Mouse (Mus musculus) liver, embryonic 13.5 days (tissue): ENCODE measurements around the gene Schip1. TPM values are rescaled to one million over a fixed set of nuclear protein-coding genes. Genes with fewer than 3 reads are reported as not detected.
A peak's percentile ranks its signal among the peaks of the same experiment; 100 is the strongest.

ENCODE experiments used
- ATAC-seq: fragments of 200-750 bp; cut with Nextera tagmentation; 2 replicates; pipeline ENCODE4 v1.8.0; 2017; ENCODE audit warnings: low read depth, mild to moderate bottlenecking, moderate number of reproducible peaks, moderate library complexity
- DNase-seq: peaks from one replicate; pipeline ENCODE4 v3.0.0; 2022
- H3K27ac ChIP-seq: fragments of 300-500 bp; sonication (generic); 2 replicates; pipeline ENCODE4 v1.5.1; 2015; ENCODE audit warnings: moderate library complexity, mild to moderate bottlenecking, inconsistent platforms
- H3K27me3 ChIP-seq: fragments of 300-500 bp; sonication (generic); 2 replicates; pipeline ENCODE4 v1.6.1; 2015; ENCODE audit warnings: mild to moderate bottlenecking, inconsistent platforms
- H3K36me3 ChIP-seq: fragments of 300-500 bp; sonication (generic); 2 replicates; pipeline ENCODE4 v1.6.1; 2015; ENCODE audit warnings: mild to moderate bottlenecking, inconsistent platforms
- H3K4me1 ChIP-seq: fragments of 300-500 bp; sonication (generic); replicated peaks from 2 replicates; pipeline ENCODE4 v1.6.1; 2015; ENCODE audit warnings: inconsistent platforms
- H3K4me2 ChIP-seq: fragments of 300-500 bp; sonication (generic); 2 replicates; pipeline ENCODE4 v1.6.1; 2015; ENCODE audit warnings: inconsistent platforms, mild to moderate bottlenecking, moderate library complexity
- H3K4me3 ChIP-seq: fragments of 300-500 bp; sonication (generic); replicated peaks from 2 replicates; pipeline ENCODE4 v1.5.1; 2015; ENCODE audit warnings: mild to moderate bottlenecking, inconsistent platforms
- H3K9ac ChIP-seq: fragments of 300-500 bp; sonication (generic); 2 replicates; pipeline ENCODE4 v1.6.1; 2015; ENCODE audit warnings: mild to moderate bottlenecking, inconsistent platforms
- H3K9me3 ChIP-seq: fragments of 300-500 bp; sonication (generic); replicated peaks from 2 replicates; pipeline ENCODE4 v1.6.1; 2016; ENCODE audit warnings: inconsistent platforms
- WGBS: fragments of 180-500 bp; shearing (Covaris S2); methylation state at CpG from one replicate; pipeline ENCODE4 v1.1.7; 2015; ENCODE audit not compliant: insufficient replicate concordance; 5-methylcytosine and 5-hydroxymethylcytosine counted together
- polyA plus RNA-seq: library from polyadenylated mRNA; unstranded; fragments of >200 nt; fragmentation: Nextera tagmentation; extraction: Ambion mirVana; gene quantifications from 2 replicates; pipeline ENCODE4 v1.2.1, GENCODE M21; 2015

Schip1 gene
- polyA plus RNA-seq, 1 experiment from 2014 or later, result 2.9 TPM

DNA sequence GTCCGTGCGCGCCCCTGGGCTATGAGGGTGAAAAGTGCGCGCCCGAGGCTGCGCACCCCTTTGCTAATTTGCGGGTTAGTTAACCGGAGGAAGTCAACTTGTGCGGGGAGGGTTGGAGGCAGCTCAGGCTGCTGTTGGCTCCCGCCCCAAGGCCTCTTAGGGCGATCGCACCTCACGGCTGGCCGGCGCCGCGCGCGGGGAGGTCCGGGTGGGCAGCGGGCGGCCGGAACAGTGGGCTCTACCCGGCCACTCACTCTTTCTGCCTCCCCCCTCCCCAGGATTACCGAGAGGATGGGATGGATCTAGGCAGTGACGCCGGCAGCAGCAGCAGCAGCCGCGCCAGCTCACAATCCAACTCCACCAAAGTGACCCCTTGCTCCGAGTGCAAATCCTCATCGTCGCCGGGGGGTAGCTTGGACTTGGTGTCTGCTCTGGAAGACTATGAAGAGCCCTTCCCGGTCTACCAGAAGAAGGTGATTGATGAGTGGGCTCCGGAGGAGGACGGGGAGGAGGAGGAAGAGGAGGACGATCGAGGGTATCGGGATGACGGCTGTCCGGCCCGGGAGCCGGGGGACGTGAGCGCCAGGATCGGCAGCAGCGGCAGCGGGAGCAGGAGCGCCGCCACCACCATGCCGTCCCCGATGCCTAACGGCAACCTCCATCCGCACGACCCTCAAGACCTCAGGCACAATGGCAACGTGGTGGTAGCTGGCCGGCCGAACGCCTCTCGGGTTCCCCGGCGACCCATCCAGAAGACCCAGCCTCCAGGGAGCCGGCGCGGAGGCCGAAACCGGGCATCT is 429.9 kb downstream of the Schip1 start:
- Histone ChIP-seq H3K9ac (peak overlapping the region; percentile 64), H3K9me3 (no peaks in the 10 kb centered on the region), H3K27me3 (peaks cover 57% of the 10 kb centered on the region), H3K27ac (no peak overlapping the region), H3K36me3 (no peaks in the 10 kb centered on the region), H3K4me1 (peaks cover 45% of the 10 kb centered on the region), H3K4me3 (peak overlapping the region; percentile 69), H3K4me2 (peak overlapping the region; percentile 94)
- DNase-seq (no peak), ATAC-seq (no peak)
- under 1% methylated on average over 67 of the region's 68 CpGs for WGBS

DNA sequence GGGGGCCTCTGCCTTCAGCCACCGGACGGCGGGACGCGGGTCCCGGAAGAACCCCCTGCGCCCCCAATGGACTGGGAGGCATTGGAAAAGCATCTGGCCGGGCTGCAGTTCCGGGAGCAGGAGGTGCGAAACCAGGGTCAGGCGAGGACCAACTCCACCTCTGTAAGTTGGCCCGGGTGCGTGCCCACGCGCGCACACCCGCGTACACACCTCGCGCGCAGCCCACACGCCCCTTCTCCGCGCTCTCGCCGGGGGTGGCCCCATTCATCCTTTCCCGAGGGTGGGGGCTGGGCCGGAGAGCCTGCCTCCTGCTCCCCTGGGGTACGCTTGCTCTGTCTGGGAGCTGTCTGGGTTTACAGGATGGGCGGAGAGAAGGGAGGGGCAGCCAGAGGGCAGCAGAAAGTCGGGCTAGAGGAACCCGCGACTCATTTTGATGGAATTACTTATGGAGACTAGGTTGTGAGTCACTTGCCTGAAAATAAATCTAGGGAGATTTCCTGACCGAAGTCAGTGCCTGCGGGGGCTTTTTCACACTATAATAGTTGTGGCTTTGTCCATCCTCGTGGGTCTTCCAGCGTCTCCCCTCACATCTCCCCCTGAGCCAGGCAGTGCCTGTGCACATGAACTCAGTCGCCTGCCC is 430.6 kb downstream of the Schip1 start:
- no peak overlapping the region for H3K27ac ChIP-seq
- H3K27me3 ChIP-seq, result peaks cover 57% of the 10 kb centered on the region
- peaks cover 50% of the 10 kb centered on the region for H3K4me1 ChIP-seq
- no peaks in the 10 kb centered on the region for H3K36me3 ChIP-seq
- 0 out of 2 replicates have a peak, but pooled peaks have one; percentile 16 for ATAC-seq
- peak overlapping the region; percentile 64 for H3K9ac ChIP-seq
- 1% methylated on average over 38 of the region's 38 CpGs for WGBS
- DNase-seq, result no peak
- H3K9me3 ChIP-seq, result no peaks in the 10 kb centered on the region
- peak overlapping the region; percentile 94 for H3K4me2 ChIP-seq
- peak overlapping the region; percentile 69 for H3K4me3 ChIP-seq

DNA sequence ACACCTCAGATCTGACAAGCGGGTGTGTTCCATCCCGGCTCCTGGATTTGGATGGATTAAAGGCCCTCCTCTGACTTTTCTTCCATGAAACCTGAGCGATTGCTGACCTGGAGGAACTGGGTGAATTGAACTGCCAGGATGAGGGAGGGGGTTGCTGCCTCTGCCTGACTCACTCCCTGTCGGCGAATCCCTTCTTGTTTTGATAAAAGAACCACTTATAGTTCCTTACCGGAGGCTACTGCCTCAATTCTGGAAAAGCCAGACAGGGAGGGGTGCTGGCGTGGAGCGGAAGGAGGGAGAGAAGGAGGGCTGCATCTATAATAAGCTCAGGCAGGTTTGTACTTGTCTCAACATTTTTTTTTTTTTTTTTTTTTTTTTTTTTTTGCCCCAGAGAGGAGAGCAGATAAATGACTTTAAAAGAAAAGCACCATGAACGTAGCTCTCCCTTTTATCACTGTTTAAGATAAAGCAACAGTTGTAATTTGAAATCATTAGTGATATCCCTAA is 431.2 kb downstream of the Schip1 start:
- DNase-seq, result no peak
- peaks cover 56% of the 10 kb centered on the region for H3K4me1 ChIP-seq

GRCm38 (mm10) chr3:68496513-68496912 is 431.9 kb downstream of the Schip1 start:
- Histone ChIP-seq H3K4me3 (no peak overlapping the region), H3K9me3 (no peaks in the 10 kb centered on the region), H3K4me1 (peaks cover 57% of the 10 kb centered on the region), H3K27ac (no peak overlapping the region), H3K4me2 (no peak overlapping the region; the same call in 1 of the 2 replicates), H3K9ac (no peak overlapping the region), H3K36me3 (no peaks in the 10 kb centered on the region), H3K27me3 (peaks cover 57% of the 10 kb centered on the region)
- WGBS, result 23% methylated on average over 6 of the region's 6 CpGs
- no peak for DNase-seq
- ATAC-seq, result no peak

More for the DNA sequence above, 431.2 kb downstream of the Schip1 start:
- Histone ChIP-seq H3K9ac (no peak overlapping the region), H3K27ac (no peak overlapping the region), H3K9me3 (no peaks in the 10 kb centered on the region), H3K36me3 (no peaks in the 10 kb centered on the region), H3K4me3 (peak overlapping the region; percentile 69), H3K27me3 (peaks cover 57% of the 10 kb centered on the region), H3K4me2 (peak overlapping the region; percentile 94)
- WGBS, result 5% methylated on average over 9 of the region's 9 CpGs
- no peak for ATAC-seq

- ATAC-seq, result peak; percentile 92
- peak overlapping the region; percentile 3 for H3K27ac ChIP-seq
Measured at GRCm38 (mm10) chr3:68499532-68500152, 435.0 kb downstream of the Schip1 start.

GRCm38 (mm10) chr3:68504838-68505237 is 440.2 kb downstream of the Schip1 start:
- H3K4me2 ChIP-seq, result no peak overlapping the region
- H3K9me3 ChIP-seq, result no peaks in the 10 kb centered on the region
- no peak for DNase-seq
- H3K27ac ChIP-seq, result no peak overlapping the region
- no peak overlapping the region for H3K9ac ChIP-seq
- ATAC-seq, result no peak
- peaks cover 39% of the 10 kb centered on the region for H3K4me1 ChIP-seq
- no peak overlapping the region for H3K4me3 ChIP-seq
- no peaks in the 10 kb centered on the region for H3K27me3 ChIP-seq
- 61% methylated on average over 3 of the region's 3 CpGs for WGBS
- H3K36me3 ChIP-seq, result no peaks in the 10 kb centered on the region

More at GRCm38 (mm10) chr3:68499532-68500152, 435.0 kb downstream of the Schip1 start:
- peaks cover 40% of the 10 kb centered on the region for H3K4me1 ChIP-seq
- DNase-seq, result peak; percentile 67
- H3K4me3 ChIP-seq, result no peak overlapping the region
- H3K36me3 ChIP-seq, result no peaks in the 10 kb centered on the region
- peak overlapping the region; percentile 35 for H3K4me2 ChIP-seq
- 15% methylated on average over 6 of the region's 6 CpGs for WGBS
- no peaks in the 10 kb centered on the region for H3K9me3 ChIP-seq
- H3K9ac ChIP-seq, result no peak overlapping the region
- peaks cover 29% of the 10 kb centered on the region for H3K27me3 ChIP-seq

GRCm38 (mm10) chr3:68506769-68507318 is 442.2 kb downstream of the Schip1 start:
- 36% methylated on average over 7 of the region's 7 CpGs for WGBS

DNA sequence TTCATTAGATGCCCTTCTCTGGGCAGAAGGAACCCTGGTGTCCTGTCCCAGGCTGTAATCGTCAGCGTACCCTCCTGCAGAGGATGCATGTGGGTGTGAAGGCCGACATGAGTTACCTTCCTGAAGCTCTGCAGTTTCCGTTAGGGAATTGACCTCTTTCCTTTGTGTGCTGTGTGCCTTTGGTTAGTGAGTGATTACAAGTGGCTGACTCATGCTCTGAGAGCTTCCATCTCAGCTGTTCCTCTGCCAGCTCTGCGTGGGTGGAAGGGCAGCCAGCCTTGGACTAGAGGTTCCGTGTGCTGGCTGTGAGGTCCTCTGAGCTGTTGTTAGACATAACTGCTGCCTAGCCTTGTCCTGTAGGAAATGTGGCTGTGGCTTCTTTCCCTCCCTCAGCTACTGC is 444.0 kb downstream of the Schip1 start:
- DNase-seq (peak; percentile 29), ATAC-seq (peak; percentile 56)
- Histone ChIP-seq H3K27ac (peak overlapping the region; percentile 55), H3K27me3 (no peaks in the 10 kb centered on the region), H3K9me3 (no peaks in the 10 kb centered on the region), H3K9ac (no peak overlapping the region), H3K4me3 (no peak overlapping the region), H3K4me2 (0 out of 2 replicates have a peak overlapping the region, but pooled peaks have one; percentile 6), H3K4me1 (peaks cover 55% of the 10 kb centered on the region), H3K36me3 (no peaks in the 10 kb centered on the region)
- 19% methylated on average over 6 of the region's 6 CpGs for WGBS

More at GRCm38 (mm10) chr3:68506769-68507318, 442.2 kb downstream of the Schip1 start:
- ATAC-seq, result no peak
- no peaks in the 10 kb centered on the region for H3K9me3 ChIP-seq
- no peak overlapping the region for H3K9ac ChIP-seq
- no peak overlapping the region for H3K27ac ChIP-seq
- no peaks in the 10 kb centered on the region for H3K36me3 ChIP-seq
- peaks cover 49% of the 10 kb centered on the region for H3K4me1 ChIP-seq
- DNase-seq, result no peak
- H3K4me2 ChIP-seq, result no peak overlapping the region
- no peaks in the 10 kb centered on the region for H3K27me3 ChIP-seq
- H3K4me3 ChIP-seq, result no peak overlapping the region

GRCm38 (mm10) chr3:68510872-68511271 is 446.3 kb downstream of the Schip1 start:
- H3K4me1 ChIP-seq, result peaks cover 58% of the 10 kb centered on the region
- WGBS, result 13% methylated on average over 5 of the region's 5 CpGs
- DNase-seq, result peak; percentile 66
- H3K27me3 ChIP-seq, result no peaks in the 10 kb centered on the region
- H3K27ac ChIP-seq, result peak overlapping the region; percentile 76
- H3K36me3 ChIP-seq, result no peaks in the 10 kb centered on the region
- peak overlapping the region; percentile 37 for H3K4me2 ChIP-seq
- no peak overlapping the region for H3K4me3 ChIP-seq
- peak; percentile 97 for ATAC-seq
- H3K9ac ChIP-seq, result peak overlapping the region; percentile 30; the same call in 1 of the 2 replicates
- no peaks in the 10 kb centered on the region for H3K9me3 ChIP-seq

- Histone ChIP-seq H3K4me1 (peaks cover 57% of the 10 kb centered on the region), H3K27me3 (no peaks in the 10 kb centered on the region), H3K36me3 (no peaks in the 10 kb centered on the region), H3K4me2 (no peak overlapping the region), H3K9ac (no peak overlapping the region), H3K4me3 (no peak overlapping the region), H3K27ac (peak overlapping the region; percentile 53), H3K9me3 (no peaks in the 10 kb centered on the region)
- DNase-seq (no peak), ATAC-seq (no peak)
- WGBS, result 70% methylated on average over 4 of the region's 4 CpGs
Measured at GRCm38 (mm10) chr3:68511744-68512143, 447.1 kb downstream of the Schip1 start.

DNA sequence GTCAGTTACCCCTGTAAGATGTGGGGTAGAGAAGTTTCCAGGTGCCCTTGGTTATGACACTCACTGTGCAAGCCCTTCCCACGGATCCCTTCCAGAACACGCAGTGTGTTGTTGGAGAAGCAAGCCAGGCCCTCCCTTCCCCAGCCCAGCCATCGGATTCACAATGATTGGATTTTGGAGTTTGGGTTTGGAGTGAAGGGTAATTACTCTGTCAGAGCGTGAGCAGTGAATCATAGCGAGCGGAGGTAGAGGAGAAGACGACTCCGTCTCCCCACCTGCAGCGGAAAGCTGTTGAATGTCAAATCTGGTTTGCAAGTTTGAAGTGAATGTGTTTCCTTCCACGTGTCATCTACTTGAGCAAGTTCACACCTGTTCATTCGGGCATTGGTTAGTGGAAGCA is 447.7 kb downstream of the Schip1 start:
- H3K4me2 ChIP-seq, result no peak overlapping the region
- WGBS, result 87% methylated on average over 11 of the region's 11 CpGs
- no peak overlapping the region for H3K9ac ChIP-seq
- H3K27me3 ChIP-seq, result no peaks in the 10 kb centered on the region
- DNase-seq (no peak), ATAC-seq (no peak)
- no peaks in the 10 kb centered on the region for H3K9me3 ChIP-seq
- no peaks in the 10 kb centered on the region for H3K36me3 ChIP-seq
- H3K4me1 ChIP-seq, result peaks cover 51% of the 10 kb centered on the region
- H3K4me3 ChIP-seq, result no peak overlapping the region
- H3K27ac ChIP-seq, result no peak overlapping the region
